In the genomic region with DNA sequence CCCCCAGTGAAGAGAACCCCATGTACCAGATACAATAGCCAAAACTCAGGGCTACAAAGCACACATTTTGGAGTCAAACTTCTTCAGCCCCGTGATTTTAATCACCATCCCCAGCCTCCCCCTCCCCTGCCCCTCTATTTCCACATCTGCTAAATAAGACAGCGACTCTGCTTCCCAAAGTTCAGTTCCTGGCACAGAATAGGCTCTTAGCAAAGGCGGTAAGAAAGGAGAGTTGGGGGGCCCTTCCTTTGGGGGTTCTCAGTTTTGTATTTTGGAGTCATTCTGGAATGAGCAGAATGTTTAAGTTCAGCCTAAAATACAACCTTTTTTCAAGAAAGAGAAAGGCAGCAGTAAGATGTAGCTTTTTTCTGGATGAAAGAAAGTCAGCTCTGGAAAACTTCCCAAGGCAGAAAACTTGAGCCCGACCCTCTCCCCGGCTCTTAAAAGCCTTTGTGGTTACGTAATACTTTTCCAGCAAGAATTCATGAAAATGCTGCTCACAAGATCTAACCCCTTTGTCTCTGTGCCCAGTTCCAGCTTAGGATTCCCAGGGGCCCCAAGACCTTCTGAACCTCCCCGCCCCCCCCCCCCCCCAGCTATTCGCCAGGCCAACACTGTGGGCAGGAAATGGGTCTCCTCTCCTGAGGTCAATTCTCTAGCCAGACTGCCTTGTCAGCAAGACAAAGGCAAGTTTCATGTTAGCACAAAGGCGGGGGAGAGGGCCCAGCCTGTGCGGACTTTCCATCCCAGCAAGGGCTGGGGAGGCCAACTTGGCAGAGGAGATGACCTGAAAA, we compare ENCODE assay signal across 8 mouse cellular contexts. TPM values are rescaled to one million over a fixed set of nuclear protein-coding genes. Genes with fewer than 3 reads are reported as not detected.
DNase-seq lines count a peak whose midpoint lies in the region; ATAC-seq lines count a peak whose summit lies in the region.

No protein-coding gene starts in this region.

- H3K27me3 ChIP-seq in embryonic facial prominence, embryonic 13.5 days = no peaks in the 10 kb centered on the region
- H3K27me3 ChIP-seq in heart, embryonic 12.5 days (replicated peaks) = no peaks in the 10 kb centered on the region
- H3K27me3 ChIP-seq in kidney, embryonic 15.5 days = no peaks in the 10 kb centered on the region
- H3K27me3 ChIP-seq in stomach, embryonic 15.5 days (replicated peaks) = no peaks in the 10 kb centered on the region

- H3K4me3 ChIP-seq in embryonic facial prominence, embryonic 13.5 days = no peak overlapping the region
- H3K4me3 ChIP-seq in heart, embryonic 12.5 days = no peak overlapping the region
- no peak overlapping the region for H3K4me3 ChIP-seq in kidney, embryonic 15.5 days (replicated peaks)
- H3K4me3 ChIP-seq in stomach, embryonic 15.5 days (replicated peaks) = no peak overlapping the region

- DNase-seq in left cerebral cortex, postnatal 10 days (ENCODE audit: extremely low spot score in 1 of 2, low spot score in 2 of 2) = peak; percentile 39 to 70
- no peak for DNase-seq in left cerebral cortex, adult 9 months (ENCODE audit: low spot score in 2 of 2)
- peak; percentile 49 for DNase-seq in lung, postnatal 25 days (ENCODE audit: low spot score)
- no peak for DNase-seq in cerebellum, postnatal 36 days

- H3K4me2 ChIP-seq in embryonic facial prominence, embryonic 13.5 days = peak overlapping the region; percentile 22
- H3K4me2 ChIP-seq in heart, embryonic 12.5 days = no peak overlapping the region
- H3K4me2 ChIP-seq in kidney, embryonic 15.5 days = no peak overlapping the region
- no peak overlapping the region for H3K4me2 ChIP-seq in stomach, embryonic 15.5 days

- H3K9me3 ChIP-seq in embryonic facial prominence, embryonic 13.5 days = no peaks in the 10 kb centered on the region
- no peaks in the 10 kb centered on the region for H3K9me3 ChIP-seq in heart, embryonic 12.5 days (replicated peaks)
- no peaks in the 10 kb centered on the region for H3K9me3 ChIP-seq in kidney, embryonic 15.5 days (replicated peaks)
- no peaks in the 10 kb centered on the region for H3K9me3 ChIP-seq in stomach, embryonic 15.5 days

- intact Hi-C loops in left cerebral cortex, postnatal 10 days (cut with DNase I) = no loop called here

- H3K4me1 ChIP-seq in embryonic facial prominence, embryonic 13.5 days = peaks cover 27% of the 10 kb centered on the region
- peaks cover 13% of the 10 kb centered on the region for H3K4me1 ChIP-seq in heart, embryonic 12.5 days (replicated peaks)
- H3K4me1 ChIP-seq in kidney, embryonic 15.5 days = peaks cover 20% of the 10 kb centered on the region
- peaks cover 16% of the 10 kb centered on the region; the same call in 1 of the 2 replicates for H3K4me1 ChIP-seq in stomach, embryonic 15.5 days

- 8% methylated on average over 10 of the region's 10 CpGs for WGBS in embryonic facial prominence, embryonic 13.5 days
- WGBS in heart, embryonic 12.5 days = 47% methylated on average over 10 of the region's 10 CpGs
- 13% methylated on average over 10 of the region's 10 CpGs for WGBS in kidney, embryonic 15.5 days
- WGBS in stomach, embryonic 15.5 days = 35% methylated on average over 10 of the region's 10 CpGs

- H3K9ac ChIP-seq in embryonic facial prominence, embryonic 13.5 days = 0 out of 2 replicates have a peak overlapping the region, but pooled peaks have one; percentile 27
- no peak overlapping the region for H3K9ac ChIP-seq in heart, embryonic 12.5 days
- no peak overlapping the region for H3K9ac ChIP-seq in kidney, embryonic 15.5 days
- no peak overlapping the region for H3K9ac ChIP-seq in stomach, embryonic 15.5 days

- H3K27ac ChIP-seq in embryonic facial prominence, embryonic 13.5 days = peak overlapping the region; percentile 95
- peak overlapping the region; percentile 89 for H3K27ac ChIP-seq in heart, embryonic 12.5 days (ENCODE audit: poor library complexity, severe bottlenecking)
- peak overlapping the region; percentile 91 for H3K27ac ChIP-seq in kidney, embryonic 15.5 days
- H3K27ac ChIP-seq in stomach, embryonic 15.5 days = peak overlapping the region; percentile 90

- peaks cover 61% of the 10 kb centered on the region for H3K36me3 ChIP-seq in embryonic facial prominence, embryonic 13.5 days
- peaks cover 44% of the 10 kb centered on the region for H3K36me3 ChIP-seq in heart, embryonic 12.5 days
- peaks cover 46% of the 10 kb centered on the region for H3K36me3 ChIP-seq in kidney, embryonic 15.5 days
- peaks cover 17% of the 10 kb centered on the region for H3K36me3 ChIP-seq in stomach, embryonic 15.5 days

- peak; percentile 70 for ATAC-seq in embryonic facial prominence, embryonic 13.5 days (ENCODE audit: insufficient number of reproducible peaks, insufficient read depth, low FRiP score, low TSS enrichment, low read depth)
- peak; percentile 69 for ATAC-seq in heart, embryonic 12.5 days (ENCODE audit: insufficient number of reproducible peaks, low FRiP score)
- ATAC-seq in kidney, embryonic 15.5 days (replicated peaks; ENCODE audit: low FRiP score) = peak; percentile 85
- peak; percentile 83 for ATAC-seq in stomach, embryonic 15.5 days (ENCODE audit: insufficient read depth, low FRiP score, low read depth)

RNA-seq across cellular contexts. Expression of gene Sh3pxd2b, which starts 35.9 kb away (rescaled TPM):
- total RNA-seq in left cerebral cortex, postnatal 10 days (2021) = 10 to 100 TPM; 28.2 to 31.9 TPM
- polyA plus RNA-seq in embryonic facial prominence, embryonic 13.5 days (2015; fragmentation: Nextera tagmentation; extraction: Ambion mirVana) = 29.4 and 30.1 TPM in 2 replicates
- polyA plus RNA-seq in heart, embryonic 12.5 days (2016; fragmentation: Nextera tagmentation; extraction: Ambion mirVana) = 16.5 and 17.6 TPM in 2 replicates
- polyA plus RNA-seq in kidney, embryonic 15.5 days (2015; fragmentation: Nextera tagmentation; extraction: Ambion mirVana) = 18.2 and 21.8 TPM in 2 replicates
- polyA plus RNA-seq in stomach, embryonic 15.5 days (2015; fragmentation: Nextera tagmentation; extraction: Ambion mirVana) = 18.6 and 20.3 TPM in 2 replicates

Comparison
In these comparisons a context has a peak if more than half of its experiments do, and no peak if none do; other contexts are left out.
1. DNase-seq: peak in left cerebral cortex, postnatal 10 days (2 of 2) and lung, postnatal 25 days (single experiment); none in left cerebral cortex, adult 9 months (0 of 2) and cerebellum, postnatal 36 days (0 of 2).
2. Peak in every context shown above with its lines, with median percentiles within 50 percentile points of each other: ATAC-seq and H3K27ac ChIP-seq.